Mouse (Mus musculus) right cerebral cortex, postnatal 10 days (tissue): ENCODE results near the gene Bpifc.

Experiments
- DNase-seq, 2 experiments: peaks; one replicate each; pipeline ENCODE4 v3.0.0; 2021; ENCODE audit warnings: low spot score in 2 of 2

Gene Bpifc

GRCm38 (mm10) chr10:85953401-85953800 lies 58.3 kb downstream of the Bpifc start:
- peak in 1 of 2 experiments; percentile 31 for DNase-seq

GRCm38 (mm10) chr10:85951765-85952443 lies 59.8 kb downstream of the Bpifc start:
- DNase-seq, result no peak

- DNase-seq, result no peak
Observed at GRCm38 (mm10) chr10:85948483-85949196, 63.1 kb downstream of the Bpifc start.

- DNase-seq, result no peak
Observed at GRCm38 (mm10) chr10:85936280-85936965, 75.3 kb downstream of the Bpifc start.

GRCm38 (mm10) chr10:85929962-85930361 lies 81.7 kb downstream of the Bpifc start:
- no peak for DNase-seq

- no peak for DNase-seq
Observed at GRCm38 (mm10) chr10:85929208-85929591, 82.5 kb downstream of the Bpifc start.

- peak; percentile 84 for DNase-seq
Observed at GRCm38 (mm10) chr10:85928499-85929207, 83.0 kb downstream of the Bpifc start.

- DNase-seq, result no peak
Observed at GRCm38 (mm10) chr10:85927676-85928445, 83.8 kb downstream of the Bpifc start, which contains the start of gene Ascl4. Gene Ascl4 (plus strand): TSS chr10:85927681.

- peak; percentile 98 to 99 for DNase-seq
Observed at GRCm38 (mm10) chr10:85916498-85917309, 95.0 kb downstream of the Bpifc start, which contains the start of gene Prdm4. Gene Prdm4 (minus strand): TSS chr10:85917142.
